Mouse (Mus musculus) midbrain, embryonic 15.5 days (tissue): ENCODE results near the gene Selenbp2. TPM values are rescaled to one million over a fixed set of nuclear protein-coding genes. Genes with fewer than 3 reads are reported as not detected.
"Not testable (repeated sequence)": the region's sequence is repeated elsewhere in the genome, so short reads cannot be mapped to it uniquely, and the experiment has no call there.

Experiments used
- ATAC-seq: fragments of 200-750 bp; cut with Nextera tagmentation; replicated peaks from 2 replicates; pipeline ENCODE4 v1.8.0; 2017; ENCODE audit warnings: moderate TSS enrichment
- H3K27ac ChIP-seq: fragments of 300-500 bp; sonication (generic); 2 replicates; pipeline ENCODE4 v1.5.1; 2015; ENCODE audit warnings: mild to moderate bottlenecking, inconsistent platforms
- H3K27me3 ChIP-seq: fragments of 300-500 bp; sonication (generic); replicated peaks from 2 replicates; pipeline ENCODE4 v1.6.1; 2015; ENCODE audit warnings: inconsistent platforms
- H3K36me3 ChIP-seq: fragments of 300-500 bp; sonication (generic); replicated peaks from 2 replicates; pipeline ENCODE4 v1.6.1; 2015; ENCODE audit warnings: inconsistent platforms
- H3K4me1 ChIP-seq: fragments of 300-500 bp; sonication (generic); 2 replicates; pipeline ENCODE4 v1.6.1; 2015; ENCODE audit warnings: inconsistent platforms
- H3K4me2 ChIP-seq: fragments of 300-500 bp; sonication (generic); 2 replicates; pipeline ENCODE4 v1.6.1; 2015; ENCODE audit warnings: inconsistent platforms, mild to moderate bottlenecking, moderate library complexity
- H3K4me3 ChIP-seq: fragments of 300-500 bp; sonication (generic); 2 replicates; pipeline ENCODE4 v1.5.1; 2015; ENCODE audit warnings: mild to moderate bottlenecking, inconsistent platforms
- H3K9ac ChIP-seq: fragments of 300-500 bp; sonication (generic); 2 replicates; pipeline ENCODE4 v1.6.1; 2015; ENCODE audit warnings: mild to moderate bottlenecking, inconsistent platforms
- H3K9me3 ChIP-seq: fragments of 300-500 bp; sonication (generic); 2 replicates; pipeline ENCODE4 v1.6.1; 2016; ENCODE audit warnings: inconsistent platforms
- WGBS: fragments of 180-500 bp; shearing (Covaris S2); methylation state at CpG from one replicate; pipeline ENCODE4 v1.1.7; 2015; ENCODE audit warnings: mixed read lengths; 5-methylcytosine and 5-hydroxymethylcytosine counted together
- polyA plus RNA-seq: library from polyadenylated mRNA; unstranded; fragments of >200 nt; fragmentation: Nextera tagmentation; extraction: Ambion mirVana; gene quantifications from 2 replicates; pipeline ENCODE4 v1.2.1, GENCODE M21; 2015

Selenbp2 gene
- 0.32 and 0.49 TPM in 2 replicates for polyA plus RNA-seq

DNA sequence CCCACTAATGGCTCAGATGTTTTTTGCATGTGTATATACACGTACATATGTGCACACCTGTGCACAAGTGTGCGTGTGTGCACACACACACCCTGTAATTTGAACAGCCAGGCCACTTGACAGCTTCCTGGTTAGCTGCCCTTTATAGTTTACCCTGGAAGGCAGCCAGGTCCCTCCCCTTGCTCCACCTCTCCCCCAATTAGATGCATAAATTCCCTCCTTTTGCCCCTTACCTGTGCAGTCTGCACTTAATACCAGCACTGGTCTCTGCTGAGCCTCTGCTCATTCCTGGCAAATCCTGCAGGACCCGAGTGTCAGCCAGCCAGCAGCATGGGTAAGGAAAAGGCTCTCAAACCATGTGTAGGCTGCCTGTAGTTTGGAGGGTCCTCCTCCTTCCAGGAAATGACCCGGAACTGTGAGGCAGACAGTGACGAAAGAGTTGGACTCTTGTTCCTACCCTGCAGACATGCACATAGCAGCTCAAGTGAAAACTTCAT lies at the start of gene Selenbp2:
TSS of gene Selenbp2 (plus strand) at position 228 of the 497 bp plus-strand sequence.
- WGBS: 83% methylated on average over 5 of the region's 5 CpGs
- H3K27me3 ChIP-seq: no peaks in the 10 kb centered on the region
- H3K36me3 ChIP-seq: no peaks in the 10 kb centered on the region
- no peak within 1 kb of the TSS for H3K9ac ChIP-seq
- no peak within 1 kb of the TSS for H3K4me3 ChIP-seq
- H3K4me1 ChIP-seq: no peaks in the 10 kb centered on the region
- H3K4me2 ChIP-seq: no peak within 1 kb of the TSS
- no peaks in the 10 kb centered on the region for H3K9me3 ChIP-seq
- ATAC-seq: no peak
- no peak within 1 kb of the TSS for H3K27ac ChIP-seq

DNA sequence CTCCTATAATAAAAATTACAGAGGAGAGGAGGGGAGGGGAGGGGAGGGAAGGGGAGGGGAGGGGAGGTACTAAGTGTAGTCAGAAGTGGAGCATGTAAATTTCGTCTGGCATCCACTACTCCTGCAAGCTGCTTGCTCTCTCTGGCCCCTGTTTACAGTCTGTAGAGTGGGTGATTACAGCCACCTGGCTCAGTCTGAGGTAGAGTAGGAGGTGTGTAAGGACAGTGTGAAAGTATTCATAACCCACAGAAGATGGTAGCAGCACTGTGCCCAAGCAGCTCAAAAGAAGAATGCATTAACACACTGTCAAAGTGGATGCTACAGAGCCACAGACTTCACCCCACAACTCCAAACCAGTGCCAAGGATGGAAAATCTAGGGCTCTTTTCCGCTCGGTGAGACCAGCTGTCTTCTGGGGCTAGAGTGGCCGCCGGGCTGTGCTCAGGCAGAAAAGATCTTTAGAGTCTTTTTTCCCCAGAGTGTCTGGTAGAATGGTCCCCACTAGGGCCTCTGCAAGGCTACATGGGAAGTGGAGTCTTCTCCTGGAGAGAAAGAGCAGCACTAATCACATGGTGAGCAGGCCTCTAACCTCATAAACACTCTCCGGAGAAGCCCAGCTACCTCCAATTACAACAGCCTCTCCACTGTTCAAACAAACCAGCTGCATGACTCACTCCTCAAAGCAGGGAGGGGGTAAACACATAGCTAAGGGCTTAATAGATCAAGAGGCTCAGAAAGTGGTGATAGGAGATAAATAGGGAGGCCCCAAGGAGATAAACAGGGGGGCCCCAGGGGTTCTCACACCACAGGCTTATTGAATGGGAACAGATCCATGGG lies 44.4 kb upstream of the Selenbp2 start:
- 34% methylated on average over 6 of the region's 6 CpGs for WGBS
- no peaks in the 10 kb centered on the region for H3K36me3 ChIP-seq
- no peaks in the 10 kb centered on the region for H3K9me3 ChIP-seq
- H3K4me2 ChIP-seq: no peak overlapping the region
- H3K27ac ChIP-seq: no peak overlapping the region
- H3K4me3 ChIP-seq: no peak overlapping the region
- no peaks in the 10 kb centered on the region for H3K27me3 ChIP-seq
- no peak for ATAC-seq
- no peak overlapping the region for H3K9ac ChIP-seq
- 0 out of 2 replicates have a peak, but pooled peaks cover 4% of the 10 kb centered on the region for H3K4me1 ChIP-seq

DNA sequence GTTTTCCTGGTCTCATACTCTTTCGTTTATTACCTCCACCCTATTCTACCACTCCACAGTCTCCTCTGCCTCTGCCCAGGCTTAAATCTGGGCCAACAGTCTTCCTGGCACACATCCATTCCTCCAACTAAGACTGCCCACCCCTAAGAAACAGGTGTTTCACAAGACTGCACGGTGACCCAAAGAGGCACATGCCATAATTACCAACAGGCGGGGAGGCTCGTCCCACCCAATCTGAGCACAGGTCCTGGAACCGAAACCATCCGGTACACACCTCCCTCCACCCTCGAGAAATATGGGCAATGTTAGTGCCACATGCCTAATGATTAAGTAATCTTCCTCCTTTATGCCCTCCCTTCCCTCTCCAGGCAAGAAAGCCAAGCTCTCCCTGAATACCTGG lies 42.9 kb upstream of the Selenbp2 start:
- Histone ChIP-seq H3K27me3 (no peaks in the 10 kb centered on the region), H3K4me1 (0 out of 2 replicates have a peak, but pooled peaks cover 4% of the 10 kb centered on the region), H3K9ac (no peak overlapping the region), H3K36me3 (no peaks in the 10 kb centered on the region), H3K9me3 (no peaks in the 10 kb centered on the region), H3K4me3 (no peak overlapping the region), H3K4me2 (no peak overlapping the region), H3K27ac (no peak overlapping the region)
- ATAC-seq: no peak
- WGBS: 84% methylated on average over 7 of the region's 7 CpGs

DNA sequence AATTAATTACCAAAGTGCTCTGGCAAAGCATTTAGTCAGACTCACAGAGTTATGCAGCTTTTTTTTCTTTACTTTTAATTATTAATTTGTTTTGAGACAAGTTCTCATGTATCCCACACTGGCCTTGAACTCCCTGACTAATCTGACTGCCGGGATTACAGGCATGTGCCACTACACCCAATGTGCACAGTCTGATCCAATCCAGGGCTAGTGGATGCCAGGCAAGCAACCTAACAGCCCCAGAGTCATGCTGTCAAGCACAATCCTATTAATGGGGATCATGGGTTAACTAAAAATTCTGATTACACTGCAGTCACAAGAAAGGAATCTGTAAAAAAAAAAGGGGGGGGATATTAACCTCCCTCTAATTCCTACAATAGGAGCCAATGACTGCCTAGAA lies 39.4 kb upstream of the Selenbp2 start:
- H3K27me3 ChIP-seq, H3K27ac ChIP-seq, H3K36me3 ChIP-seq, H3K4me2 ChIP-seq, H3K4me1 ChIP-seq, ATAC-seq, H3K9ac ChIP-seq, H3K9me3 ChIP-seq, H3K4me3 ChIP-seq: not testable (repeated sequence)
- WGBS: 53% methylated on average over 1 of the region's 1 CpGs

DNA sequence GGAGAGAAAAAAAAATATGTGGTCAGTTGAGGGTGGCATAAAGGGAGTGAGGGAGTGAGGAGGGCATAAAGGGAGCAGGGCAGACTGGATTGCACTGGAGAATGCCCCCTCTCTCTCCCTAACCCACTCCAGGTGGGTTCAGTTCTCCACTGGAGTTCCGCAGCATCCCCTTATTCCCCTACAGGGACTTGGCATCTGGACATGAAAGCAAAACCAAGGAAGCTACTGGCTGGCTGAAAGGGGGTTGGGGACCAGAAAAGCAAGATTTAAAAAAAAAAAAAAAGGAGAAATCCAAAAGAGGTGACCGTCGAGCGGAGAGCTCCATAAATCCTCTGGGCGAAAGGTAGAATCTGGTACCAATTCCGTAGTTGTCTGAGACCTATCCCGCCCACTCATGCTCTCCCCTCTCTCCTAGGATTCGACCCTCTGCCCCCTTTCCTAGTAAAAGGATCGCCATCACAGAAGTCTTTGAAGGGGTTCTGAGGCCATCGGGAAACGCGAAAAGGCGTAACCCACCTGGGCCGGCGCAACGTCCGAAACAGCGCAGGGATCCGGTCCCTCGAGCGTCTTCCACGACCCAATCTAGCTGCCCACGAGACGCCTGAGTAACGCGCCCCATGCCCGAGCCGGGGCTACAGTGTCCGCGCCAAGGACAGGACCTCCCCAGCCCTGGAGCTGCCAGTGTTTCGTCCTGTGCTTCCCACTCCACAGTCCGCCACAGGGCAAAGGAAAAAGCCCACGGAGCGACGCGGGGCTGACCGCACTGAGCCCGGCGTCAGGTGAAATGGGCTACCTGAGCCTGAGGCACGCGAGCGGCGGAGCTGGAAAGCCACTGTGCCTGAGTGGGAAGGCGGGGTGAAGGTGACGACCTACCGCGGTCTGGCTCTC lies 35.3 kb upstream of the Selenbp2 start:
- not testable (repeated sequence) for H3K27me3 ChIP-seq, H3K36me3 ChIP-seq, H3K27ac ChIP-seq, H3K9me3 ChIP-seq, H3K4me1 ChIP-seq
- H3K4me2 ChIP-seq: peak overlapping the region; percentile 55
- 0 out of 2 replicates have a peak overlapping the region, but pooled peaks have one; percentile 17 for H3K9ac ChIP-seq
- H3K4me3 ChIP-seq: peak overlapping the region; percentile 36
- 2% methylated on average over 26 of the region's 47 CpGs for WGBS
- ATAC-seq: peak; percentile 77

DNA sequence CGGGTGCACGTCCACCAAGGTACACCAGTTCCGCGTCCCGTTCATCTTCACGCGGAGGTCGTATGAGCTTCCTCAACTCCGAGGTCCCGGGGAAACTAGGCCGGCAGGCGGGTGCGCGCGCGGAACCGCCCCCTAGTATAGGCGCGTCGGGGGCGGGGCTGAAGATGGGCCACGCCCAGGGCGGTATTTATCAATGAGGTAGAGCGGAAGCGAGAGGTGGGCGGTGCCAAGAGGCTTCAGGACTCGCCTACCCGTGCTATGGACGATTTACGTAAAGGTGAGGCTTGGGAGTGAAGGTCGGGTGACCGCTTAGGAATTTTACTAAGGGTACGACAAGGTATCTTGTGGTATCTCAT lies 34.6 kb upstream of the Selenbp2 start, which contains the start of gene Tuft1:
TSS of gene Tuft1 (minus strand) at position 133 of the 356 bp plus-strand sequence.
- not testable (repeated sequence) for H3K27me3 ChIP-seq, H3K27ac ChIP-seq, H3K36me3 ChIP-seq, H3K4me1 ChIP-seq, H3K9me3 ChIP-seq
- ATAC-seq: peak; percentile 94
- peak within 1 kb of the TSS; percentile 55 for H3K4me2 ChIP-seq
- H3K9ac ChIP-seq: 0 out of 2 replicates have a peak within 1 kb of the TSS, but pooled peaks have one; percentile 17
- 0% methylated on average over 24 of the region's 33 CpGs for WGBS
- H3K4me3 ChIP-seq: peak within 1 kb of the TSS; percentile 36

DNA sequence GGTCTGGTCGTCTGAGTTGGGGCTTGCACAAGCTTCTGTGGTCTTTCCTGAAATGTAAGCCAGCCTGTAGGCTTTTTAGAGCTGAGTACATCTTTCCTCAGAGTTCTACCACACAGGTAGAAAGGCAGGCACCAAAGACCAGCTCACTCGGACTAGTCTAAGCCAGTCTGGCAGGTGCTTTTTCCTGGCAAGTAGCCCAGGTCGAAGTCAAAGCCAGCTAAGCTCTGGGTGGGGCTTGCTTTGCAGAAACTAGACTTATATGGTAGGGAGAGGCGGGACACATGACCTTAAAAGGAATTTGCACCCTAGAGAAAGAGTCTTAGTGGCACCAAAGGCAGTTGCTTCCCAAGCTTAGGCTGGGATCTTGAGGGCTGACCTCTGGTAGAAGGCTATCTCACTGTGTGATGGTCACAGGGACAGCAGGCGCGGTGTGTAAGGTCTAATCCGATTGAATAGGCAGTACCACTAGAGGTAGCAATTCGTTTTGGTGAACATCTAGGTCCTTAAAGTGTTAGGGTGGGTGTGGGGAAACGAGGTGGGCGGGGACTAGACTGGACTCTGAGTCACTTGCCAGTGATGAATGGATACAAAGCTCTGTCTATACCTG lies 34.1 kb upstream of the Selenbp2 start:
- peak overlapping the region; percentile 40 for H3K4me2 ChIP-seq
- not testable (repeated sequence) for H3K9ac ChIP-seq, H3K36me3 ChIP-seq, H3K9me3 ChIP-seq, H3K27me3 ChIP-seq, H3K27ac ChIP-seq, H3K4me1 ChIP-seq
- H3K4me3 ChIP-seq: peak overlapping the region; percentile 21
- 29% methylated on average over 8 of the region's 10 CpGs for WGBS
- peak; percentile 66; the same call in 1 of the 2 replicates for ATAC-seq

DNA sequence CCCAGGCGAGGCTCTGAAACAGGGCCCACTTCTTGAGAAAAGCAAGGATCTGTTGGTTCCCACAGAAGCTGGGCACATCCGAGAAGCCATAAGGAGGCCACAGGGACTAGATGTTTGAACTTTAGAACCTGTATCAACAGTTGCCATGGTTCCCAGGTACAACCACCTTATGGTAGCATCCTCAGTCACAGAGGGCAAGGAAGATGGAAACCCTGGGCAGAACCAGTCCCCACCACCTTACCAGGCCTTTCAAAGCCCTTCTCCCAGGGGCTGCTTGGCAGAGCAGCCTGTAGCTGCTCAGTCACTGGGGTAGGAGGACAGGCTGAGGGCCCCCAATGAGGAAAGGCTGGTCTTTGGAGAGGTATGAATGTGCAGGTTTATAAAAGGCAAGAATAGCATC lies 32.5 kb upstream of the Selenbp2 start:
- H3K9ac ChIP-seq, H3K27ac ChIP-seq, H3K27me3 ChIP-seq, H3K4me1 ChIP-seq, H3K4me3 ChIP-seq, H3K9me3 ChIP-seq, ATAC-seq, H3K36me3 ChIP-seq, H3K4me2 ChIP-seq: not testable (repeated sequence)
- WGBS: 87% methylated on average over 2 of the region's 2 CpGs

DNA sequence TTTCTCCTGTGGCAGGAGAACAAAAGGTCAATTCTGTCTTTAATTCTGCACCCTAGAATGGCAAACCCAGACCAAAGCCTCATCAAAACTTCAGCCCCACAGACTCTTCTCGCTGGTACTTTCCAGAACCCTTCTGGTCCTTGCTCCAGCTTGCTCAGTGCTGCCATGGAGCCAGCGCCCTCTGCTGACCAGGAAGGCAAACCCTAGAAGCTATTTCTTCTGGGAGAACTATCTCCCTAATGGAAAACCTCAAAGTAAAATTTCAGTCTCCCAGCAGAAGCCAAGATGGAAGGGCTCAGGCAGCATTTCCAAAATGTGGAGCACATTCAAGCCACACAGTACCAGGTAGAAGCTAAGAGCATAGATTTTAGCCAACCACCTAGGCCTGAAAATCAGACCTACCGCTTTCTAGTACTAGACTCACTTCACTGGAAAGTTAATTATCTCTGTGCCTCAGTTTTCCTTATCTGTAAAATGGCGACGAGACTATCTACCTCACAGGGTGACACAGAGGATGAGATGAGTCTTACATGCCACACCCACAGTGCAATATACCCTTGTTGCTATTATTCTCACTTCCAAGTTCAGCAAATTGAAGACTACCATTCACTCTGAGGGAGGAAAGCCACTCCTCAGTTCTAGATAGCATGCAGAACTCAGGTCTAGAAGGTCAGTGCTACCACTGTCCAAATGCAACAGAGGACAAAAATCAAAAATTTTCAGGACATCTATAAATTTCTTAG lies 28.1 kb upstream of the Selenbp2 start:
- ATAC-seq, H3K4me1 ChIP-seq, H3K27me3 ChIP-seq, H3K9ac ChIP-seq, H3K4me3 ChIP-seq, H3K4me2 ChIP-seq, H3K27ac ChIP-seq, H3K9me3 ChIP-seq, H3K36me3 ChIP-seq: not testable (repeated sequence)
- 54% methylated on average over 5 of the region's 5 CpGs for WGBS

DNA sequence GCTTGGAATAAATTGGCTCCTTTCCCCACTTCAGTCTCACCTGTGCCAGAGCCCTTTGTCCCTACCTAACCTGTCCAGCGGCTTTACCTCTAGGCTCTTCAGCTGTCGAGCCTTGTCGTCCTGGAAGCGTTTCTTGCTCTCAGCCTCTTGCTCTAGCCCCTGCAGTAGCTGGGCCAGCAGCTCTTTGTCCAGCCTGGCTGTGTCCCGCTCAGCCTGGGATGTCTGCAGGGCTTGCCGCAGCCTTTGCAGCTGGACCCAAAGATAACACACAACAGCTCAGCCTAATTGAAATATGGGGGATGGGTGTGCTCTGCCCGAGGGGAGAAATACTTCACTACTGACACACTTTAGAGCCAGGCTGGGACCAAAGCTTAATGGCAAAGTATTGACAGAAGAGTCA lies 27.5 kb upstream of the Selenbp2 start:
- H3K9ac ChIP-seq, H3K4me2 ChIP-seq, H3K4me3 ChIP-seq, H3K27me3 ChIP-seq, H3K27ac ChIP-seq, ATAC-seq, H3K36me3 ChIP-seq, H3K4me1 ChIP-seq, H3K9me3 ChIP-seq: not testable (repeated sequence)
- 38% methylated on average over 7 of the region's 7 CpGs for WGBS

DNA sequence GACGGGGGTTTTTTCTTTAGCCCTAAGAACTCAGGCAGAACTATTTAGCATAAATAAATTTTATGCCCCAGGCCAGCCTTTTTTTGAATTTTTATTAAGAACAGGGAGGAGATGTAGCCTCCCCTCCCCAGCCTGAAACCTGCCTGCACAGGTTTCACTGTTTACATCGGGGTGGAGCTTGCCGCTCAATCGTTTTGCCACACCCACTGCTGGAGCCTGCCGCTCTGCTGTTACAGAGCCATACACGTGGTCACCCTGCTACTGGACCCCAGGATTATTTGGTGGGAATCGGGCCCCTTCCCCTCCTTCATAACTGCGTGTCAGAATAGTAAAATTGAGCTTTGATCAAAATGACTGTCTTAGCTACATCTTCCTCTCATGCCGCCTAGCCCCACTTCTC lies 18.3 kb upstream of the Selenbp2 start:
- H3K27me3 ChIP-seq, H3K9me3 ChIP-seq, H3K36me3 ChIP-seq, H3K4me3 ChIP-seq, ATAC-seq, H3K9ac ChIP-seq, H3K27ac ChIP-seq, H3K4me2 ChIP-seq, H3K4me1 ChIP-seq: not testable (repeated sequence)
- WGBS: 85% methylated on average over 9 of the region's 9 CpGs
